Mouse (Mus musculus) cerebellum, adult 2 months (tissue): ENCODE measurements around the gene Gm49373. TPM values are rescaled to one million over a fixed set of nuclear protein-coding genes. Genes with fewer than 3 reads are reported as not detected.

Experiments
- DNase-seq, 2 experiments: peaks; one replicate each; pipeline ENCODE4 v3.0.0; 2021
- H3K27ac ChIP-seq: fragments of 200-500 bp; 2 replicates; pipeline ENCODE4 v1.5.1; 2012; ENCODE audit warnings: low read length, control low read depth, inconsistent platforms; ENCODE audit not compliant: insufficient read depth
- H3K27me3 ChIP-seq: fragments of 200-500 bp; 2 replicates; pipeline ENCODE4 v1.6.1; 2012; ENCODE audit warnings: inconsistent platforms, mild to moderate bottlenecking, low read length, moderate library complexity; ENCODE audit not compliant: control insufficient read depth, insufficient read depth
- H3K4me1 ChIP-seq: fragments of 200-500 bp; 2 replicates; pipeline ENCODE4 v1.6.1; 2011; ENCODE audit warnings: low read length; ENCODE audit not compliant: control insufficient read depth, insufficient read depth
- H3K4me3 ChIP-seq: fragments of 200-500 bp; replicated peaks from 2 replicates; pipeline ENCODE3; 2011; ENCODE audit warnings: mild to moderate bottlenecking, low read depth, low read length, control low read depth; ENCODE audit not compliant: insufficient read depth
- CTCF ChIP-seq: fragments of 200-500 bp; IDR thresholded peaks from 2 replicates; pipeline ENCODE4 v1.5.1; 2011; ENCODE audit warnings: low read depth, mild to moderate bottlenecking, control low read depth, low read length, moderate library complexity, borderline replicate concordance; ENCODE audit not compliant: insufficient read depth
- POLR2A ChIP-seq: fragments of 200-500 bp; IDR thresholded peaks from 2 replicates; pipeline ENCODE4 v1.6.1; 2011; ENCODE audit warnings: low read length, control low read depth, borderline replicate concordance; ENCODE audit not compliant: insufficient read depth
- WGBS: fragments of 180-500 bp; shearing (Covaris S2); methylation state at CpG from one replicate; pipeline ENCODE4 v1.1.7; 2018; 5-methylcytosine and 5-hydroxymethylcytosine counted together
- polyA plus RNA-seq: library from polyadenylated mRNA; depleted of rRNA; stranded (reverse); fragments of >200 nt; gene quantifications from 2 replicates; pipeline ENCODE4 v1.2.3, GENCODE M21; 2012

Gm49373 gene
- polyA plus RNA-seq, 1 experiment = 1.8 TPM

DNA sequence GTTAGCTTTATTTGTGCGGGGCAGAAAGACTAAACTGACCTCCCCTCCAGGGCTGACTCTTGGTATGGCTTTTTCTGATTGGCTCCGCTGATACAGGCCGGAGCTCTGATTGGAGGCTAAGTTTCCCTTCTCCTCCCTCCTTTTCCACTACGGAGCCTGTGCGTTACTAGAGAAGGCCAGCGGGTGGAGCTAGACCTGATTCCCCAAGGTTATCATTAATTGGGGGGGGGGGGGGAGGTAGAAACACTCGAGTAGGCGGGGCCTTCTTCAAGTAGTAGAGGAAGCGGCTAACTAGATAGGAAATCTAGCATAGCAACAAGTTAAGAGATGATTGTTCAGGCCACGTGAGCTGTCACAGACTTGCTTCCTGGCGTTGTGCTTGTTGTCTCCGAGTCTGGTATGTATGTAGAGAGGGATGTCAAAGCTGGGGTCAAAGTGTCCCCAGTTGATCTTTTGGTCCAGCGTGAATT is 42.1 kb downstream of the Gm49373 start:
- Histone ChIP-seq H3K27me3 (no peaks in the 10 kb centered on the region; the same call in 1 of the 2 replicates), H3K4me1 (peaks cover 9% of the 10 kb centered on the region), H3K27ac (no peak overlapping the region), H3K4me3 (peak overlapping the region; percentile 44)
- under 1% methylated on average over 13 of the region's 13 CpGs for WGBS
- TF ChIP-seq POLR2A = no peak
- TF ChIP-seq CTCF = peak; percentile 22; the same call in 1 of the 2 replicates
- peak; percentile 76 to 80 for DNase-seq

DNA sequence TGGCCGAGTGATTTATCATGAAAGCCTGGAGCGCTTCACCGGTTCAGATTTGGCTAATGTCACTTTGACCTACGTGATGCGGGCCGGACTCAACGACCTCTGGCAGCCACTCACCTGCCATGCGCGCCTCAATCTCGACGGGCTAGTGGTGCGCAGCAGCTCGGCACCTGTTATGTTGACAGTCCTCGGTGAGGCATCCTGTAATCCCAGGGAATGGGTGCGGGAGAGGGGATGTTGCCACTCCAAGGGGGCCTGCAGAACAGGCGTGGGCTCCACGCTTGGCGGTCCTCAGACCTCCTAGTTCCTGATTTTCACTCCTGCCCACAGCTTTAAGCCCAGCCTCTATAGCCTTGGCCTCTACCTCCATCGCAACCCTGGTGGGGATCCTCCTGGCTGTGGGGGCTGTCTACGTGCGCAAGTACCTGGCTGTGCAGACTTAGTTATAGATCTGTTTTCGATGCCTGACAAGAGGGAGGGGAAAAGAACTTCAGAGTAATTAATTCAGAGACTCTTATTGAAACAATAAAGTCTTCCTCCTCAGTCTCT is 42.8 kb downstream of the Gm49373 start:
- DNase-seq = no peak
- H3K27me3 ChIP-seq = no peaks in the 10 kb centered on the region; the same call in 1 of the 2 replicates

DNA sequence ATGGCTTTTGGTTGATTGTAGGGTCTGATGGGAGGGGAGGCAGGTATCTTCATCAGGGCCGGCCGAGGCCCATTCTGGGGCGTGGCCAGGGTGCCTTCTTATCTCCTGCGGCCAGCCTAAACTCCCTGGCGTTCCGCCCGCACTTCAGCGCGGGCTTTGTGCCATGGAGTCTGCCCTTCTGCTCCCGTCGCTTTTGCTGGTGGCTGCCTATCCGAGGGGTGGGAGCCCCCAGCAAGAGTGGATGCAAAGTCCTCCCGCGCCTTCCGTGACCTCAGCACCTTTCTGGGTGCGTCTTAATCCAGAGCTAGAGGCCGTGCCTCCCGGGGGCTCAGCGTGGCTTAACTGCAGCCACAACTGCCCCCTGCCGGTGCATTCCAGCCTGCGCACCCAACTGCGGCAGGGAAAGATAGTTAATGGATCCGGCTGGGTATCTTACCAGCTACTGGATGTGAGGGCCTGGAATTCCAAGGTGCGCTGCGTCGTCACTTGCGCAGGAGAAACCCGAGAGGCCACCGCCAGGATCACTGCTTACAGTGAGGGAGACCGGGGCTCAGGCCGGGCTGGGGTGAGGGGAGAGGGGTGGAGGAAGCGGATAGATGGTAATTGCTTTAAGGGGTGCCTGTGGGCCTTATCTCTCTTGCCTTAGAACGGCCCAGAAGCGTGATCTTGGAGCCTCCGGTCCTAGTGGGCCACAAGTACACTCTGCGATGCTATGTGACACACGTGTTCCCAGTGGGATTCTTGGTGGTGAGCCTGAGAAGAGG is 43.4 kb downstream of the Gm49373 start, which contains the start of gene Icam4:
Gene Icam4, plus strand, starts transcription at position 83 of the 764 bp plus-strand sequence.
- peaks cover 9% of the 10 kb centered on the region for H3K4me1 ChIP-seq
- DNase-seq = peak; percentile 52 to 63
- no peaks in the 10 kb centered on the region; the same call in 1 of the 2 replicates for H3K27me3 ChIP-seq
- peak; percentile 61 for TF ChIP-seq CTCF
- no peak for TF ChIP-seq POLR2A
- 3% methylated on average over 37 of the region's 37 CpGs for WGBS
- H3K4me3 ChIP-seq = peak within 1 kb of the TSS; percentile 30
- H3K27ac ChIP-seq = no peak within 1 kb of the TSS

More for the DNA sequence above, 42.8 kb downstream of the Gm49373 start:
- Histone ChIP-seq H3K4me3 (no peak overlapping the region), H3K27ac (no peak overlapping the region), H3K4me1 (peaks cover 9% of the 10 kb centered on the region)
- WGBS = 25% methylated on average over 22 of the region's 22 CpGs
- TF ChIP-seq CTCF (no peak), POLR2A (no peak)

DNA sequence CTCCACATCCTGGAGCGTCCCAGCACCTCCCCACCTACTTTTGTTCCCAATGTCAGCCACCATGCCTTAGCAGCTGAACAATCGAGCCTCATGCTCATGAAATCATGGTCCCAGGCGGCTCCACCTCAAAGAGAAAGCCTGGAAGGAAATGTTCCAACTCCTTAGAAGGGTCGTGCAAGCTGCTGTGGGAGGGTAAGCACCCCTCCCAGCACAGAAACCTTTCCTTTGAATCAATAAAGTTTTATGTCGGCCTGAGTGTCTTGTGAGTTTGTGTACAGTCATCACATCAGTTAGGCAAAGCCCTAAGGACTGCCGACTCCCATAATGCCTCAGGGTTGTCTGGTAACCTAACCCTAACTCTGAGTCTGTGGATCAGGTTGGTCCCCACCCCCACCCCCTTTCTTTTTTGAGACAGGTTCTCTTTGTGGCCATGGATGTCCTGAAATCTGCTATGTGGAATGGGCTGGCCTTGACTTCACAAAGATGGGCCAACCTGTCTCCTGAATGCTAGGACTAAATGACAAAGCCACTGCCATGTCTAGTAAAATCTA is 44.3 kb downstream of the Gm49373 start:
- no peak for DNase-seq
- Histone ChIP-seq H3K27me3 (no peaks in the 10 kb centered on the region; the same call in 1 of the 2 replicates), H3K4me1 (peaks cover 9% of the 10 kb centered on the region), H3K27ac (no peak overlapping the region), H3K4me3 (no peak overlapping the region)
- WGBS = 84% methylated on average over 6 of the region's 6 CpGs
- TF ChIP-seq CTCF (no peak), POLR2A (no peak)

DNA sequence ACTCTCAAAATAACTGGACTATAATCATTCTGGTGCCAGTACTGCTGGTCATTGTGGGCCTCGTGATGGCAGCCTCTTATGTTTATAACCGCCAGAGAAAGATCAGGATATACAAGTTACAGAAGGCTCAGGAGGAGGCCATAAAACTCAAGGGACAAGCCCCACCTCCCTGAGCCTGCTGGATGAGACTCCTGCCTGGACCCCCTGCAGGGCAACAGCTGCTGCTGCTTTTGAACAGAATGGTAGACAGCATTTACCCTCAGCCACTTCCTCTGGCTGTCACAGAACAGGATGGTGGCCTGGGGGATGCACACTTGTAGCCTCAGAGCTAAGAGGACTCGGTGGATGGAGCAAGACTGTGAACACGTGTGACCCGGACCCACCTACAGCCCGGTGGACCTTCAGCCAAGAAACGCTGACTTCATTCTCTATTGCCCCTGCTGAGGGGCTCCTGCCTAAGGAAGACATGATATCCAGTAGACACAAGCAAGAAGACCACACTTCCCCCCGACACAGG is 45.1 kb downstream of the Gm49373 start:
- no peak for TF ChIP-seq CTCF
- no peak for TF ChIP-seq POLR2A
- Histone ChIP-seq H3K27ac (no peak overlapping the region), H3K4me3 (no peak overlapping the region), H3K27me3 (no peaks in the 10 kb centered on the region; the same call in 1 of the 2 replicates), H3K4me1 (peaks cover 5% of the 10 kb centered on the region)
- WGBS = 39% methylated on average over 8 of the region's 8 CpGs
- no peak for DNase-seq

DNA sequence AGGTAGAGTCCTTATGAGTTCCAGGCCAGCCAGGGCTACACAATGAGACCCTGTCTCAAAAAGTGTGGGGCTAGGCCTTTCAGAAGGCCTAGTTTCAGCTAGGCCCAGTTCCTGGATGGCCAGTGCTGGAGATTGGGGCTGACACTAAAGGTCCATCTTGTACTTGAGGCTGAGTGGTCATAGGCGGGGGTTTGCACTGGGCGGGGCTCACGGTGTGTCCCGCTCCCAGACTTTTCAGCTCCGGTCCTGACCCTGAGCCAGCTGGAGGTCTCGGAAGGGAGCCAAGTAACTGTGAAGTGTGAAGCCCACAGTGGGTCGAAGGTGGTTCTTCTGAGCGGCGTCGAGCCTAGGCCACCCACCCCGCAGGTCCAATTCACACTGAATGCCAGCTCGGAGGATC is 46.0 kb downstream of the Gm49373 start:
- 68% methylated on average over 12 of the region's 12 CpGs for WGBS
- no peak for DNase-seq
- no peak for TF ChIP-seq CTCF
- TF ChIP-seq POLR2A = no peak
- Histone ChIP-seq H3K27me3 (no peaks in the 10 kb centered on the region; the same call in 1 of the 2 replicates), H3K27ac (no peak overlapping the region), H3K4me1 (peaks cover 5% of the 10 kb centered on the region), H3K4me3 (no peak overlapping the region)

DNA sequence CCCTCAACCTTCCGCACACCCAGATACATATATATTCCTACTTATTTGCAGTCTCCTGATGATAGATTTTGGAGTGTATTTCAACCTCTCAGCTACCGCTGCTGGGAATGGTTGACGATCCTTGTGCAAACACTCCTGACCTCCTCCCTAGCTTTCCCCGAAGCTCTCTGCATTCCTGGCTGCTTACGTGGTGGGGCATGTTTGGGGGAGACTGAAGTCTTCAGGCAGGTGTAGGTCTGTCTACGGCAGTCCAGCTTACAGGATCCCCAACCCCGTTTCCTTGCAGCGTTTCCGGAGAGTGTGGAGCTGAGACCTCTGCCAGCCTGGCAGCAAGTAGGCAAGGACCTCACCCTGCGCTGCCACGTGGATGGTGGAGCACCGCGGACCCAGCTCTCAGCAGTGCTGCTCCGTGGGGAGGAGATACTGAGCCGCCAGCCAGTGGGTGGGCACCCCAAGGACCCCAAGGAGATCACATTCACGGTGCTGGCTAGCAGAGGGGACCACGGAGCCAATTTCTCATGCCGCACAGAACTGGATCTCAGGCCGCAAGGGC is 47.6 kb downstream of the Gm49373 start:
- no peaks in the 10 kb centered on the region; the same call in 1 of the 2 replicates for H3K27me3 ChIP-seq
- DNase-seq = no peak
- TF ChIP-seq POLR2A (no peak), CTCF (no peak)
- H3K4me1 ChIP-seq = peaks cover 5% of the 10 kb centered on the region
- WGBS = 71% methylated on average over 19 of the region's 19 CpGs
- H3K27ac ChIP-seq = no peak overlapping the region
- no peak overlapping the region for H3K4me3 ChIP-seq
